Mouse (Mus musculus) CD8-positive naive resting alpha-beta T cell, adult 2 months (primary cell): ENCODE measurements around the gene Hist1h4a.
A peak's percentile ranks its signal among the peaks of the same experiment; 100 is the strongest.
"Not testable (repeated sequence)": the region's sequence is repeated elsewhere in the genome, so short reads cannot be mapped to it uniquely, and the experiment has no call there.

Source experiments
- DNase-seq, 2 experiments: peaks; one replicate each; pipeline ENCODE4 v3.0.0; 2022; ENCODE audit warnings: low read depth in 2 of 2, low spot score in 2 of 2

Gene Hist1h4a

DNA sequence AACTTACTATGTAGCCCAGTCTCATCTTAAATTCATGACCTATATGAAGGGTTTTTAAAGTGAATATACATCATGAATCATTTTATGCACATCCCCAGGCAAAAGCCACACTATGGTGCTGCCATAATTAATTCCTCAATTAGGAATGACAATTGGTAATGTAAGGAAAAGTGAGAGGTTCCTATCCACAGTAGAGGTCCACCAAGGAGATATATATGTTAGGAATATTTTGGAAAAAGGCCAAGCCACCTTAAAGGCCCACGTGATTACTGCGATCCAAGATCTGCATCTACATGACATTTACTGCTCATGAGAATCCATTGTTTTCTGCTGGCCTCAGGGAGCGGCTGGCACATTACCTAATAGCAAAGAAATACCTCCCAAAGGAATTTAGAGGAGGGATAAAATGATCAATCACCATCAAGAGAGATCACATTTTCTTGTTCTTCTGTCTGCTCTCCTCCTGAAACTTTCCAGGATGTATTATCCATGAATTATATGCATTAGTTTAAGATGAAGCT, 1.7 kb downstream of the Hist1h4a start:
- no peak for DNase-seq

DNA sequence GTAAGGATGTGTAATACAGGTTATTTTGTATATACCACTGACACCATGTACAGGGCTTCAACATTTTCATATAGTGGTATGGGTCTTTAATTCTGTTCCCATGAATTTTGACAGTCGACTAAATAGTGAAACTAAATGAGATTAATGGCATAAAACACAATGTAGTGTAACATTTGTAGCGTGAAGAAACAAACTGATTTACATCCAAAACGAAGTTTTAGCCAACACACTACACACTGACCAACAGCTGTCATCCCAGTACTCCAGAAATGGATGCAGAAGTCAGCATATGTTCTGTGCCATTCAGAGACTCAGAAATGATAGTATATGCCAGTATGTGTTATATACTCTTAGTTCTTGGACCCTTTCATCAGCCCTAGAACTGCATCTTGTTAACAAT, 3.1 kb downstream of the Hist1h4a start:
- no peak for DNase-seq

DNA sequence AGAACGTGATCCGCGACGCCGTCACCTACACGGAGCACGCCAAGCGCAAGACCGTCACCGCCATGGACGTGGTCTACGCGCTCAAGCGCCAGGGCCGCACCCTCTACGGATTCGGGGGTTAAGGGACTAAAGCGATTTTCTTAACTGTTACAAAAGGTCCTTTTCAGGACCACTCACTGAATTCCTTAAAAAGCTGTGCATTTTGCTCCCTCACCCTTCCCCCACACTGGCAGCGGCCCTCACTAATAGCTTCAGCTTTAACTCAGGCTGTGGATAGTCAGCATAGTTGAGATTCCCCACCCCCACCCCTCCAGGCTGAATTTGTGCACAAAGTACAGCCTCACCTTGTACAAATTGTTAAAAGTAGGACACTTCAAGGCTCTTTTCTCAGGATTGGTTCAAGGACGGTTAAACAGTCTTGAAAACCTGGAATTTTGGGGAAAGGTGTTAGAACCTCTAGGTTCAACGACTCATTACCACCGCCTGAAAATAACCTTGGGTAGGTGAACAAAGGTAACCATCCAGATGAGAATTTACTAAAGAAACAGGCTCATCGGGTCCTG, 3.7 kb downstream of the Hist1h4a start:
- no peak for DNase-seq

DNA sequence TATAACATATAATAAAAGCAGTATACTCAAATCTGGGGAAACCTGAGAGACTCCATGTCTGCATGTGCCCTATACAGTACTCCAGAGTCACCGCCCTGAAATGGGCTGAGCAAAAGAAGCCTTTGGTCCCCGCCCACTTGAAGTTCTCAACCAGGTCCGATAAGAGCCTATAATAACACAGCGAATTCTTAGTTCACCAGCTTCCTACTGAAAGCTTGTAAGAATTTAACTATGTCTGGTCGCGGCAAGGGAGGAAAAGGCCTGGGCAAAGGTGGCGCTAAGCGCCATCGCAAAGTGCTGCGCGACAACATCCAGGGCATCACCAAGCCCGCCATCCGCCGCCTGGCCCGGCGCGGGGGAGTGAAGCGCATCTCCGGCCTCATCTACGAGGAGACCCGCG, 4.2 kb downstream of the Hist1h4a start, which contains the start of gene Hist1h4b:
Gene Hist1h4b, plus strand, starts transcription at position 224 of the 400 bp plus-strand sequence.
- peak; percentile 62 to 73 for DNase-seq

DNA sequence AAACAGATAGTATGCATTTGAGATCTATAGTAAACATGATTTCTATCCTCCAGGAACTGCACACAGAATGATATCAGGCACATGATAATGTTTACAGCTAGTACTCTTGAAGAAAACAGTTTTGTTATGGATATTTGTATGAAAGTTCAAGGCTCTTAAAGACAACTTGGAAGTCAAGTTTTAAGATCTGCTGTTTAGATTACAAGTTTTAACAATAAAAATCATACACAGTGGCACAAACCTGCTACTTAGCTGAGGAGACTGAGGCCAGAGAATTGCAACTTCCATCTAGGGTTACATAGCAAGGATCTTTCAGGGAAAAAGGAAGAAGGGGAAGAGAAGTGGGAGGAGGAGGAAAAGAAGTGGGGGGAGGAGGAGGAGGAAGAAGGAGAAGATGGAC, 6.0 kb downstream of the Hist1h4a start:
- no peak for DNase-seq

DNA sequence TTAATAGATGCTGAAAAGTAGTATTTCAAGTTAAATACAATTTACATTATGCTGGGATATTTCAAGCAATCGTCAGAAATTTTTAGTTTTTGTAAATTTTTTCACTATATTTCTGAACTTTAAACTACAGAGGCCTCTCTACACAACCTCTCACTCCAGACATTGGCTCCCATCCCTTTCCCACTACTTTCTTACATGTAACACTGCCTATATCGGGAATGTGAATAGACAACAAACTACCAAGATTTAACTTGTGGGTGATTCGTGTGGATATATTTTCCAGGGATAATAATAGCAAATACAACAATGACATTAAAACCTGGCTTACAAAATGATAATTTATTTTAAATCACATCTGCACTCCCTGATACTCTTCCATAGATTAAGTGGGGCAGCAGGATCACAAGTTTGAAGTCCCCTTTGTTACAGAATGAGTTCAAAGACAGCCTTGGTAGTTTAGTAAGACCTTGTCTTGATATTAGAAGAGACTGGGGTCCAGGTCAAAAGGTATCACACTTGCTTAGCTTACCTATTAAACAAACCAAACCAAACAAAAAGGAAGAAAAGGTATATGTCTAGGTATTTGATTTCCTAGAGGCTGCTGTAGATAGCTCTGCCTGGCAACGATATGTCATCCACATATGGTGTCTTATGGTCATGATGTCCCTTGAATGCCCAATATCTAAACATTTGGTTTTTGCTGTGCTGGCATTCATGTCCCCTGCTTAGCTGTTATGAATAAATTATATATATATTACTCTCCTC, 7.5 kb downstream of the Hist1h4a start:
- DNase-seq: no peak

DNA sequence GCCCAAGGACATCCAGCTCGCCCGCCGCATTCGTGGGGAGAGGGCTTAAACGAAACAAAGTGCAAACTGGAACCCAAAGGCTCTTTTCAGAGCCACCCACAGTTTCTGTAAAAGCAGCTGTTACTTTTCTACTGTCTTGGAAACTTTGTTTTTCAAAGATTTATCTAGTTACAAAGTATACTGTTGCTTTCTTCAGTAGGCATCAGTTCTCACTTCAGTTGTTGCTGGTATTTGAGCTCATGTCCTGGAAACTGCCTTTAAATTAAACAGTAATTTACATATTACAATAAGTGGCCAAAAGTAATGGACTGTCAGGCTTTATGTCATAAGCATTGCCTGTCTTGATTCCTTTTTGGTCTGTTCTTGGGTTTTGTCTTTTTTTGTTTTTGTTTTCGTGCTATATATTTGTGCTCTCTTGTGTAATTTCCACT, 8.3 kb downstream of the Hist1h4a start:
- DNase-seq: no peak

DNA sequence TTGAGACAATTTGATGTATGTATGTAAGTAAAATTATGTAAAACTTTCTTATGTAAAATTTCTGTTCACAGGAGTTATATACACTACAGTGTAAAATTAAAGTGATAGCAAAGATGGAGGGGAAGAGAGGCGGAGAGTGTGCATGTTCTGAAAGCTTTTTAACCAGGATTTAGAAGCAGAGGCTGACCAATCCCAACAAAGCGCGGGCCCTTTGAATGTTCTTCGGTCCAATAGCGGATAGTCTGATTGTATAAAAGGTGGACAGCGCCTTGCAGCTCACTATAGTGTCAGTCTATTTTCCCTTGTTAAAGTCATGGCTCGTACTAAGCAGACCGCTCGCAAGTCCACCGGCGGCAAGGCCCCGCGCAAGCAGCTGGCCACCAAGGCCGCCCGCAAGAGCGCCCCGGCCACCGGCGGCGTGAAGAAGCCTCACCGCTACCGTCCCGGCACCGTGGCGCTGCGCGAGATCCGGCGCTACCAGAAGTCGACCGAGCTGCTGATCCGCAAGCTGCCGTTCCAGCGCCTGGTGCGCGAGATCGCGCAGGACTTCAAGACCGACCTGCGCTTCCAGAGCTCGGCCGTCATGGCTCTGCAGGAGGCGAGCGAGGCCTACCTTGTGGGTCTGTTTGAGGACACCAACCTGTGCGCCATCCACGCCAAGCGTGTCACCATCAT, 8.8 kb downstream of the Hist1h4a start, which contains the start of gene Hist1h3b:
Gene Hist1h3b, plus strand, starts transcription at position 201 of the 675 bp plus-strand sequence.
- peak in 1 of 2 experiments; percentile 38 for DNase-seq

DNA sequence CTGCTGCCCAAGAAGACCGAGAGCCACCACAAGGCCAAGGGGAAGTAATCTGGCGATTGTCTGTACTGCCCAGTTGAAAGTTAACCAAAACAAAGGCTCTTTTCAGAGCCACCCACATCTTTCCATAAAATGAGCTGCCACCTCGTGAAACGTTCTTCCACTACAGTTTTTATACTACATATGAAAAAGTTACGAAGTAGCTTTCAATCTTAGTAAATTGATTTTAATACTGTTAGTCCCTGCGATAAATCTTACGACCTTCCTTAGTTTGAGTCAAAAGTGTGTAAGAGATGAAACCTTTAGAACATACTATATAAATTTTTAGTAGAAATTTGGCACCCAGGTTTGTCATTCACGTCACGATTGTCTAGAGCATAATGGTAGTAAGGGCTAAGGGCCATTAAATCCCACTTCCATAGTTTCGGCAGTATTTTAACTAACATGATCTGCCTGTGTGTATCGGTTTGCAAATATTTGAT, 9.5 kb downstream of the Hist1h4a start:
- no peak for DNase-seq

DNA sequence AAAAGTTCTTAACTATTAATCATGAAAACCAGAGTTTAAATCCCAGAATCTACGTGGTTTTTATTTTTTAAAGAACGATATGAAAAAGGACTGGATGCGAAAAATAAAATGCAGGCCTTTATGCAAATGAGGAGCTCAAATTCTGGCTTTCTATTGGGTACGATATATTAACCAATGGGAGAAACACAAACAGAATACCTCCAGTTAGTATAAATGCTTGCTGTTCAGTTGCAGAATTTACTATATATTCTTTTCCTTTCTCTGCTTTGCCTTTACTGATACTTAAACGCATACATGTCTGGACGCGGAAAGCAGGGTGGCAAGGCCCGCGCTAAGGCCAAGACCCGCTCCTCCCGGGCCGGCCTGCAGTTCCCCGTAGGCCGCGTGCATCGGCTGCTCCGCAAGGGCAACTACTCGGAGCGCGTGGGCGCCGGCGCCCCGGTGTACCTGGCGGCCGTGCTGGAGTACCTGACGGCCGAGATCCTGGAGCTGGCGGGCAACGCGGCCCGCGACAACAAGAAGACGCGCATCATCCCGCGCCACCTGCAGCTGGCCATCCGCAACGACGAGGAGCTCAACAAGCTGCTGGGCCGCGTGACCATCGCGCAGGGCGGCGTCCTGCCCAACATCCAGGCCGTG, 10.1 kb downstream of the Hist1h4a start, which contains the start of gene Hist1h2ab:
Gene Hist1h2ab, plus strand, starts transcription at position 288 of the 639 bp plus-strand sequence.
- not testable (repeated sequence) for DNase-seq

DNA sequence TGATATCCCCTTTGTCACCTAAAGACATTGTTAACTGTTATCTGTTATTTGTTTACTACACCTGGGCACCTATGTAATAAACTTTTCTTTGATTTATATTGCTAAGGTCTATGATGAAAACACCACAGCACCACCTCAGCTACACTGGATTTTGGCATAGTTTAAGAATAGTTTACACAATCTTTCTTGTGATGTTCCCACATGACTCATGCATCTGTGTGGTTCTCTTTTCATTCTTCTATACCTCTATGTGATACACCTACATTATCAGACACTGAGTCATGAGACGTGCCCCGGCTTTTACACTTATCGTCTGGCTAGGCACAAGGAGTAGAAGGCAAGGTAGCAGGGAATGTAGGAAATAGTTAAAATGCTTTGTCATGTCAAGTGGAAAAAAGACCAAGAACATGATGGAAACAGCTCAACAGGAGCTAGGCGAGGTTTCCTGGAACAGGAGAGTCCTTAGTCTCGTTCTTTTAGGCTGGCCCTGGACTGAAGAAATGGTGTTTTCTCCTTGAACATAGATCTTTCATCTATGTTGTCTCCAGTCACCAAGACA, 11.4 kb downstream of the Hist1h4a start:
- DNase-seq: no peak

DNA sequence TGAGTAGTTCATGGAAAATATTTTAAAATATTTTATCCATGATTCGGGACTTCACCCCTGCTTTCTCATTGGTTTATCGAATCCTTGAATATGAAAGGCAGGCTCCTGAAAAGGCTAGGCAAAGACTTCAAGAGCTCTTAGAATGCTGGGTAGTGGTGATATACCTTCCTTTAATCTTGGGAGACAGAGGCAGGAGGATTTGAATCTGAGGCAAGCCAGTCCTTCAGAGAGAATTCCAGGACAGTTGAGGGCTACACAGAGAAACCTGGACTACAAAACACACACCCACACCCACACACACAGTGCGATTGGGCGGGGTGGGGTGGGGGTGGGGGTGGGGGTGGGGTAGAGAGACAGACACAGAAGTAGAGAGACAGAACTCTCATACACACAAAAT, 13.1 kb downstream of the Hist1h4a start:
- no peak for DNase-seq

DNA sequence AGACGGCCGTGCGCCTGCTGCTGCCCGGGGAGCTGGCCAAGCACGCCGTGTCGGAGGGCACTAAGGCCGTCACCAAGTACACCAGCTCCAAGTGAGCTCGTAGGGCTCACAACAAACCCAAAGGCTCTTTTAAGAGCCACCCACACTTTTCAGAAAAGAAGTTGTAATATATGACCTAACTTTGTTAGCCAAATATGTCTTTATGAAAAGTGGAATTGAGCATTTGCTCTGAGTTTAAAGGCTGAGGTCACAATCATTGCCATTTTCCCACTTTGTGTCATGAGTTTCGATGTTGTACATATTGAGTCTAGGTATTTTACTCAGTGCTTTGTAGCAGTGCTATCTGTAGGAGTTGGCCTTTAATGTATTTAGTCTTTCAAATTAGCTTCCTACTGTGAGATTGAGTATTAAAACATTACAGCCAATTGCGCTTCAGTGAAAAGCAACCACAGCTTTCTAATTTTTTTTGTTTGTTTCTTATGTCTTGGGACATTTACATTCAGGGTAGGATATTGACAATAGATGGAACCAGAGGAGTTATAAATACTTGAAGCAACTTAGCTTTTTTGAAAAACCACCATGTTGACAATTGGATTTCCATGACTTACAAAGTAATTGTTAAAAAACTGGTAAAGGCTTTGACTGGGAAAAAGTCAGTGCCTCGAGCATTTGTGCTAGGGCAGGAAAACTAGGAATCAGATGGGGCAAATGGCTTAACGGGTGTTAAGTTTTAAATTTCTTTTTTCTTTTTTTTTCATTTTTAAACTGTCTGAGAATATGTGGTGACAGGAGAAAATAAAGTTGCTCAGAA, 13.7 kb downstream of the Hist1h4a start:
- no peak for DNase-seq

DNA sequence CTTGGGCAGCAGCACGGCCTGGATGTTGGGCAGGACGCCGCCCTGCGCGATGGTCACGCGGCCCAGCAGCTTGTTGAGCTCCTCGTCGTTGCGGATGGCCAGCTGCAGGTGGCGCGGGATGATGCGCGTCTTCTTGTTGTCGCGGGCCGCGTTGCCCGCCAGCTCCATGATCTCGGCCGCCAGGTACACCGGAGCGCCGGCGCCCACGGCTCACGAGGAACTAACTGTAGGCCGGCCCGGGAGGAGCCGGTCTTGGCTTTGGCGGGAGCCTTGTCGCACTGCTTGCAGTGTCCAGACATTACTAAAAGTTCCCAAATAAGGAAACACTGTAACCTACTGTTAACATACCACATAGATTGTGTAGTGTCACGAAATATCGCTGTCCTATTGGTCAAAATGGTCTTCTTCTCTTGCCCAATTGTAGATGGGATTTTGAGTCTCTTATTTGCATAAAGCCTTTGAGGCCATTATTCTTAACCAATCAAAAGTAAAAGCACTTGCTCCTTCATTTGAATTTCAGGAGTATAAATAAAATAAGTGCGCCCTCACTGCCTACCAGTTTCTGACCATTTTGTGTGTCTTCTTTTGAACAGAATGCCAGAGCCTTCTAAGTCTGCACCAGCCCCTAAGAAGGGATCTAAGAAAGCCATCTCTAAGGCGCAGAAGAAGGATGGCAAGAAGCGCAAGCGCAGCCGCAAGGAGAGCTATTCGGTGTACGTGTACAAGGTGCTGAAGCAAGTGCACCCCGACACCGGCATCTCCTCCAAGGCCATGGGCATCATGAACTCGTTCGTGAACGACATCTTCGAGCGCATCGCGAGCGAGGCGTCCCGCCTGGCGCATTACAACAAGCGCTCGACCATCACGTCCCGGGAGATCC, 14.6 kb downstream of the Hist1h4a start, which contains the start of gene Hist1h2bb:
Gene Hist1h2bb, plus strand, starts transcription at position 534 of the 880 bp plus-strand sequence.
- DNase-seq: peak; percentile 41 to 58

DNA sequence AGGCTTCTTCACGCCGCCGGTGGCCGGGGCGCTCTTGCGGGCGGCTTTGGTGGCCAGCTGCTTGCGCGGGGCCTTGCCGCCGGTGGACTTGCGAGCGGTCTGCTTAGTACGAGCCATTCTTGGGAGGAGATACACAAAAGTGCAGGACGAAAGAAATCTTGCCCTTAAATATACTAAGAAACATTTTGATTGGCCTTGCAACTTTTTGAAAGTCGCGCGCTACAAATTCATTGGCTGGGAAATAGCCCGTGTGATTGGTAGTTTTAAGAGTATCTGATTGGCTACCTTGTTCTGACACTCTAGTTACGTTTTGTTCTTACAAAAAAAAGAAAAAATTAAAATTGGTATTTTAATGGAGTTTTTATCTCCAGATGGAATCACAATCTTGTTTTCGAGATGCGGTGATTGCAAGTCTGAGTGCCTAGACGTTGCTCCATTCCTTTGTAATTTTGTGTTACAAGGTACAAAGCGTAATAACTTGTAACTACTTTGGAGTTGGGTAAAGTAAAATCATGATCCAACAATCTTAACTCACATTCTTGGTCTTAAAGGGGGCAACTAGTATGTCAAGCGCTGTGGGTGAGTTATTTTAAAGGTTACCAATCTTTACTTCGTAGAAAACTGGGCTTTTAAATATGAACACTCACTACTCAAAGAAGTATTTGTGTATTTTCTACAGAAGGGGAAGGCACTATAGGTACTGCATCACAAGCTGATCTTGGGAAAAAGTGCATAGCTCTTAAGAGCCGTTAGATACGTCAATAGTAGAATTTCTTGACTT, 15.5 kb downstream of the Hist1h4a start, which contains the start of gene Hist1h3c:
Gene Hist1h3c, minus strand, starts transcription at position 222 of the 781 bp plus-strand sequence.
- DNase-seq: peak; percentile 52 to 80

DNA sequence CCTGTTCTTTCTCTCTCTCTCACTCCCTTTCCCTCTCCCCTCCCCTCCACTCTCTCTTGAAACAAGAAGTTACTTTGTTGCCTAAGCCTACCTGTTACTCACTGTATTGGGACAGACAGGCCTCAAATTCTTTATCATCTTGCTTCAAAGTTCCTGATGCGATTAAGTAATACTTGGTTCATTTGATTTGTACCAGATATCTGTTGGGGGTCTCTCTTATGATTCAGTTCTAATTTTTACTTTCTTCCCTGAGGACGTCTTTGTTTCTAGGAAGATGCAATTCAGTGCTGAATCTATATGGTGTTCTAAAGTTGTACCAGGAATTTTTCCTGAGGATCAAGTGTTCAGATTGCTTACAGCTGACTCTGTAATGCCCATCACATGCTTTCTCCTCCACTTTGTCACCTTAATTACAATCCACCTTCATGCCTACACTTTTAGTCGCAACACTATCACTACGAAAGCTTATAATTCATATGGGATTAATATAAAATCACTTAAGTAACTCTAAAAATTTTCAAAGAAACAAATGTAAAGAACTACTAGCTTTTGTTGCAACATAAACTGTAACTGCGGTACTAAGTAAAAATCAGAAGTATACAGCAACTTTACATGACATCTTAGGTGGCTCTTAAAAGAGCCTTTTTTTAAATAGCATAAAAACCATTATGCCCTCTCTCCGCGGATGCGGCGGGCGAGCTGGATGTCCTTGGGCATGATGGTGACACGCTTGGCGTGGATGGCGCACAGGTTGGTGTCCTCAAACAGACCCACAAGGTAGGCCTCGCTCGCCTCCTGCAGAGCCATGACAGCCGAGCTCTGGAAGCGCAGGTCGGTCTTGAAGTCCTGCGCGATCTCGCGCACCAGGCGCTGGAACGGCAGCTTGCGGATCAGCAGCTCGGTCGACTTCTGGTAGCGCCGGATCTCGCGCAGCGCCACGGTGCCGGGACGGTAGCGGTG, 16.3 kb downstream of the Hist1h4a start:
- DNase-seq: no peak

DNA sequence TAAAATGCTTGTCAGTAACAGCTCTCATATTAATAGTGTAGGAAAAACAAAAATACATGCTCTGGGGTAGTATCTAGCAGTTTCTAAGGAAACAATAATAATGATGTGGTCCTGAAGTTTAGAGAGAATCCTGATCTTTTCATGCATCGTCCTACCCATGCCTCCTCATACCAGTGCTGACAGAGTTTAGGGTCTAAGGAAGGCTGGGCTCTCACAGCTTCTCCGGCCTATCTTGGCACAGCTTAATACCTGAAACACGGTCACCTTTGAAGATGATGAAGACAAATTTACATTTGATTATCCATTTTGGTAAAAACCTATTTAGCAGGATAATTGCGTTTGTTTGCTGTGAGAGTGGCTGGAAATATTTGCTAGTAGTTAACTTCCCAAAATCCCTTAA, 17.1 kb downstream of the Hist1h4a start:
- no peak for DNase-seq
